Mouse (Mus musculus): Measurements from ENCODE around the gene Kif24.
"Not testable (repeated sequence)": the region's sequence is repeated elsewhere in the genome, so short reads cannot be mapped to it uniquely, and the experiment has no call there.

Kif24 gene

DNA sequence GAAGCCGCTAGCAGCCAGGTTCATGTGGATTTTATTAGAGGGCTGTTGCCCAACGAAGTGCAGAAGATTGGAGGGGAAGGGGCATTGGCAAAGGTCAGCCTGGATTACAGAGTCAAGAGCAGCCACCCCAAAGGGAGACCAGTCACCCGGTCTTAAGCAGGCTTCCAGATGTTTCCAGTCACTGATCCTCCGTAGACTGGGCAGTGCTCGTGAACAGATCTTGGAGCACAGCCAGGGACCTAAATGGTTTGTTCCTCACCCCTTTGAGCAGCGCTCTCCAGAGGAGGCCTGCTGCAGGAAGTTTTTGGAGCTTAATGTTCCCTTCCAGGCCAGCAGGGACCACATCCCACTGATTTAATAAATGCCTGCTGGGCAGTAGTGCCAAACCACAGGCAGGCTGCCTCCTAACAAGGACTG is 16.9 kb upstream of the Kif24 start:
- DNase-seq, result peak; percentile 27

GRCm38 (mm10) chr4:41480254-41480653 is 15.6 kb upstream of the Kif24 start:
- peak; percentile 32 for DNase-seq

GRCm38 (mm10) chr4:41479456-41479804 is 14.7 kb upstream of the Kif24 start:
- no peak for DNase-seq

- no peak for DNase-seq
These were observed 14.2 kb upstream of the Kif24 start for GRCm38 (mm10) chr4:41478751-41479455.

- no peak for DNase-seq
These were observed 13.0 kb upstream of the Kif24 start for GRCm38 (mm10) chr4:41477648-41478160.

DNA sequence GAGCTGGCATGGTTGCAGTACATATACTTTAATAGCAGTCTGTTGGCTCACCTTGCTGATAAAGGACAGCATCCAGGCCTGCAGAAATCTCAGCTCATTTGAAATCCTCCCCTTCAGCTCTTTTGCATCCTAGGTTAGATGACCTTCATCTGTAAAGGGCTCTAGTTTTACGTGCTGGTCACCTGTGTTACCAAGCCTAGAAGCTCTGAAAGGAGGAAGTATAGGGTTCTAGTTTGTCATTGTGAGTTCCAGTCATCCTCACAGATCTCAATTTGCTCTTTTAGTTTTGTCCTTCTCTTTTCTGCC is 6.7 kb upstream of the Kif24 start:
- no peak for DNase-seq

DNA sequence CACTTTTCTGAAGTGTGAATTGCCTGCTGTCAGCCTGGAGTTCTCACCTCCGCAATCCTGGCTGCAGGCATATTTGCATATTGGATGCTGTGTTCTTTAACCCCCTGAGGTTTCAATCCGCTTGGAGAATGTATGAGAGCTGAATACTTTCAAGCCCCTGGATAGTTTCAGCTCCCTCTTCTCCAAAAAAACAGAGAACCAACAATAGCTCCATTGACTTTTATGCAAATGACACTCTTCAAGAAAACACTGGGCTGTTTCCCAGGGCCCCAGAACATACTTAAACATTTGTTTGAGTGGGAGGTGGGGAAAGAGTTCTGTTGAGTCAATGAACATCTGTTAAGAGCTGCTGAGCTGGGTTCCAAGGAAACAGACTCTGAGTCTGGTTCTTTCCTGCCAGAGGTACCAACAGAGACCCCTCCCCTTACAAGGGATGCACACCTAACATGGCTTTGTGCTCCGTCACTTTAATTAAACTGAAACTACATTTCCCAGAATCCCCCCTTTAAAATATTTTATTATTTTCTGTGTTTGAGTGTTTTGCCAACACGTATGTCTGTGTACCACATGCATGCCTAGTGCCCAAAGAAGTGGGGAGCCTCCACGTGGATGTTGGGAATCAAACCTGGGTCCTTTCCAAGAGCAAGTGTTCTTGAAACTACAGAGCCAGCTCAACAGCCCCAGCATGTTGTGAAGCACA is 6.1 kb upstream of the Kif24 start:
- DNase-seq, result peak; percentile 24

DNA sequence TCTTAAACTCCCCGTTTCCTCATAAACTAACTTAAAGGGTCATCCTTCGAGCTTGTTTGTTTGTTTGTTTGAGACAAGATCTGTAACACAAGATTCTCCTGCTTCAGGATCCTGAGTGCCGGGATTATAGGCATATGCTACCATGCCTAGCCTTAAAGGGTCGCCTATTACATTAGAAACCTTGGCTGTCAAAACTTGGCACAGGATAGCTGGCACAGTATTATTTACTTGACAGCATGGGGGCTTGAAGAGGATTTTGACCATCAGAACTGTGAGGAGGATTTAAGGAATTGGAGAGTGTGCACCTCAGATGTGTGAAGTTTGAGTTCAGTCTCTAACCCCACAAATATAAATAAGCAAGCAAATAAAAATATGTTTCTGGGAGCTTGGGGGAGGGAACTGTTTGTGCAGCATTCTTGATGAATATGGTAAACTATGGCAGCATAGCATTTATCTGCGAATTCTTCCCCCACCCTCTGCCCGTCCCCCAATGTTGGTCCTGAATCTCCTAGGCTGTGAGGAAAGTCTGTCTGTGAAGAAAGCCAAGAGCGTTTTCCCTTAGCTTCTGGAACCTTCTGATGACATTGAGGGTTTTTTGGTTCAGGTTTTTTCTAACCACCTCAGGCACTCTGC is 5.5 kb upstream of the Kif24 start:
- no peak for DNase-seq

DNA sequence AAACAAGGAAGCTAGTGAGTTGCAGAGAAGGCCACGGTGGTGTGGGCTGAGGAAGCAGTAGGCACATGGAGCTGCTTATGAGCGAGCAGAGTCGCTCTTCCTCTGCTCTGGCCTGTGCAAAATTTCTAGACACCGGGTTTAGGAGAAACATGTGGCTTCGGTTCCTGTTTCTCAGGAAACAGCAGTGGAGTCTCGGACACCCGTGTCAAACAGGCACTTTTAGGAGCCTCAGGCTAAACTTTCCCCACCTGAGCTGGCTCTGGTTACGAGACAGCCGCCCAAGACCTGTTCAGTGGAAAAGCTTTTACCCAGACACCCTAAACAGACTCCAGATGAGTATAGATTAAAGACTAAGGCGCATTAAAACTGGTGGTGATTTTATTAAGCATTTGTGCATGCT is 4.5 kb upstream of the Kif24 start:
- DNase-seq, result no peak

DNA sequence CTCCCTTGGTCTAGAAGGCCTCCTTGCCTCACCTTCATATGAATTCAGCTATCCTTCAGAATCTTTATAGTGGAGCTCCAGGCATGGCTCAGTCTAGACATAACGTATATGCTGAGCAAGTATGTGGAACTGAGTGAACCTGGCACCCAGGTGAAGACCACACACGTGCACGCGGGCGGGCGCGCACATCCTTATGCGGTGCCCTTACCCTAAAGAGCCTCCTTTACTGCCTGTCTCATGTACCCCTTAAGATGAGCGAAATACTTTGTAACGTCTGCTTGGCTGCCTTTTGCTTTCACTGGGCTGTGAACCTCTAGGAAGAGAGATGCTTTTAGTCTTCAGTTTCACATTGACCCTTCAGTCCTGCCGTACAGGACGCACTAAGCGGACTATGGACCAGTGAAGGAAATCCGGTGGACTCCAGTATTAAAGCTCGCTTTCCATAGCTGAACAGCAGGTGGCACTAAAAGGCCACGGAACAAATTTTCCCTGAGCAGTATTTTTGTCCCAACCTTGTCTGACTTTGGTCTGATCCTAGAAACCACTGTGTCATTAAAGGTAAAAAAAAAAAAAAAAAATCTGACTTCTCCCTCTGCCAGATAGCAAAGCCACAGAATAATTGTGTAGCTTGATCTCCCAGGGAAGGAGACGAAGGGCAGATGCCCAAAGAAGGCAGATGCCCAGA is 3.9 kb upstream of the Kif24 start:
- peak; percentile 56 for DNase-seq

GRCm38 (mm10) chr4:41465287-41465665 is 589 bp upstream of the Kif24 start:
- DNase-seq, result peak; percentile 58

- not testable (repeated sequence) for DNase-seq
These were observed 1.5 kb downstream of the Kif24 start for GRCm38 (mm10) chr4:41463051-41463738.

DNA sequence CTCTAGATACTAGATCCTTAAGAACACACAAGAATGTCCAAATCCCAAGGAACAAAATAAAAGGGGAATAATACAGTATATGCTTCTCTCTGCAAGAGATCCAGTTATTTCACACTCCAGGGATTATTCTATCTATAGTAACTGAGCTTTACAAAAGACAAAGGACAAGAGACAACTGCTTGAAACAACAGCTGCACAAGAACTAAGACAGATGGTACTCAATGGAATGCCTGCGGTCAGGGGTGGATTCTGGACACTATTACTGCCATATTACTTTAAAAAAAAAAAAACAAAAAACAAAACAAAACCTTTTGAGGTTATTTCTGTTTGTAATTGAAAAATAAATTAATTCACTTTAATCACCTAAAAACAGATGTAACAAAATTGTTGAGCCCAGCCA is 4.0 kb downstream of the Kif24 start:
- DNase-seq, result no peak

- no peak for DNase-seq
These were observed 17.1 kb downstream of the Kif24 start for GRCm38 (mm10) chr4:41447595-41447994.

DNA sequence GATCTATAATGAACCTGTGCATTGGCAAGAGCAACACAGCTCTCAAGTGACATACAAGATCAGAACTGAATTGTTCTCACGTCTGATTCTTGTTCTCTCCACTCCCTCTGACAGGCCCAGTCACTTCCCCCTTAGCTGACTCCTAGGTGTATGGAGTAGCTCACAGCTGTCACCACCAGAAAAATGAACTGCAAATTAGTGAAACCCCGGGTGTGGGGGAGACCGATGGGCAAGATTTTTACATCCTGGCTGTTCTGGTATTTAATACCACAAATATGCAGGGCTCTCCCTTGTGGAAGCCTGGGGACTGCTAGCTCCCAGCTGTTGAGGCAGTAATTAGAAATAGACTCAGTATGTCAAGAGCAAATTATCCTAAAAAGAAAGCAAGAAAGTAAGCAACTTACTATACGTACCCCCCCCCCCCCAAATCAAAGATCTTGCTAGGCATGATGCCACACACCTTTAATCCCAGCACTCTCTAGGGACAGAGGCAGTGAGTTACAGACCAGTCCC is 21.8 kb downstream of the Kif24 start:
- DNase-seq, result no peak

DNA sequence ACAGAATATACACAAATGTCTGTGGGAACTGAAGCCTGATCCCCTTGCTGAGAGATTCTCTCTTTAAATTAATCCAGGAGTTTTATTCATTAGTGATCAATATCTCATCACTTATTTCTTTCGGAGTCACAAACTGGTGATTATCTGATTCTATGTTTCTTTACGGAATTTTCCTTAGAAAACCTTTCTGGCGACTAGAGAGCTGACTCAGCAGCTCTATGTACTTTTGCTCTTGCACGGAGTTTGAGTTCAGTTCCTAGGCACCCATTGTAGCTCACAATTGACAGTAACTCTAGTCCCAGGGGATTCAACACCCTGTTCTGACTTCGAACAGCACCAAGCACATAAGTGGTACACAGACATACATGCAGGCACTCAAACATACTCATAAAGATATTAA is 25.8 kb downstream of the Kif24 start:
- DNase-seq, result no peak

- no peak for DNase-seq
These were observed 47.7 kb downstream of the Kif24 start for GRCm38 (mm10) chr4:41416966-41417365.

DNA sequence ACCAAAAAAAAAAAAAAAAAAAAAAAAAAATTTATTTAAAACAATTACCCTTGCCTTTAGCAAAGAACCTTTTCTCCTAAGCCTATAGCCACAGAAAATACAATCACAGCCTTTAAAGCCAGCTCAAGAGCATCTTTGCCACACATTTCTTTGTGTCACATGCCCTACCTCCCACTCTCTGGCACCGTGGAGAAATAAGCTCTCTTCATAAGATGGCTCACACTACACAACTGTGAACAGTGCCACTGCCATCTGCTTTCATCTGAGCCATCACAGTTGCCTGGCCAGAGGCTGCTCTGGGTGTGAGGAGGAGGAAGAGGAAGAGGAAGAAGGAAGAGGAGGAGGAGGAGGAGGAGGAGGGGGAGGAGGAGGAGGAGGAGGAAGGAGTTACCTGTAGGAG is 55.3 kb downstream of the Kif24 start:
- DNase-seq, result no peak

- no peak for DNase-seq
These were observed 57.3 kb downstream of the Kif24 start for GRCm38 (mm10) chr4:41407353-41407752.

DNA sequence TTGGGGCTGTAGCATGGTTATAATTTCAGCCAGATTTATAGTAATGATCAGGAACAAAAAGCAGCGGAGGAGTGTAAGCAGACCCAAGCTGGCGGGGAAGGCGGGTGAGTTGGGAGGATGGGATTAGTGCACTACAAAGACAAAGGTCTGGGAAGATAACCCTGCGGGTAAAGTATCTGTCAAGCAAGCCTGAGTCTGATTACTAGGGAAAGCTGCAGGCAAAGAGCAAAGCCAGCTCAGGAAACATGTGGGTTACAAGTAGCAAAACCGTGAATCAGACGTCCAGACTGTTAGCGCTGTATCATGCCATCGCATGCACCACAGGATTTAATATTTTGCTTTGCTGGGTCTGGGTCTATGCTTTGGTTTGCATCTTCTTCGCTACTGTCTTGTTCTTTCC is 58.1 kb downstream of the Kif24 start:
- no peak for DNase-seq

GRCm38 (mm10) chr4:41401573-41401972 is 63.1 kb downstream of the Kif24 start:
- no peak for DNase-seq

- no peak for DNase-seq
These were observed 63.5 kb downstream of the Kif24 start for GRCm38 (mm10) chr4:41401167-41401566.

- DNase-seq, result no peak
These were observed 64.8 kb downstream of the Kif24 start for GRCm38 (mm10) chr4:41399904-41400303.
